Mouse (Mus musculus) hindbrain, embryonic 10.5 days (tissue): ENCODE data around the gene Gm42878. TPM values are rescaled to one million over a fixed set of nuclear protein-coding genes. Genes with fewer than 3 reads are reported as not detected.
"Not testable (repeated sequence)": the region's sequence is repeated elsewhere in the genome, so short reads cannot be mapped to it uniquely, and the experiment has no call there.

Experiments
- DNase-seq: peaks from one replicate; pipeline ENCODE4 v3.0.0-alpha.2; 2017; ENCODE audit warnings: low spot score
- H3K27ac ChIP-seq: fragments of 300-500 bp; sonication (generic); 2 replicates; pipeline ENCODE4 v1.5.1; 2016; ENCODE audit warnings: mild to moderate bottlenecking, moderate library complexity
- H3K27me3 ChIP-seq: fragments of 300-500 bp; sonication (generic); 2 replicates; pipeline ENCODE4 v1.6.1; 2016; ENCODE audit warnings: mild to moderate bottlenecking; ENCODE audit not compliant: poor library complexity, insufficient read depth, severe bottlenecking
- H3K36me3 ChIP-seq: fragments of 300-500 bp; sonication (generic); 2 replicates; pipeline ENCODE4 v1.6.1; 2016; ENCODE audit warnings: mild to moderate bottlenecking, moderate library complexity
- H3K4me1 ChIP-seq: fragments of 300-500 bp; sonication (generic); replicated peaks from 2 replicates; pipeline ENCODE4 v1.6.1; 2016; ENCODE audit warnings: mild to moderate bottlenecking
- H3K4me3 ChIP-seq: fragments of 300-500 bp; sonication (generic); 2 replicates; pipeline ENCODE4 v1.5.1; 2016; ENCODE audit warnings: mild to moderate bottlenecking, moderate library complexity
- H3K9me3 ChIP-seq: fragments of 300-500 bp; sonication (generic); 2 replicates; pipeline ENCODE4 v1.6.1; 2016; ENCODE audit warnings: mild to moderate bottlenecking, moderate library complexity
- WGBS: fragments of 180-500 bp; shearing (Covaris S2); methylation state at CpG from one replicate; pipeline ENCODE4 v1.1.7; 2016; 5-methylcytosine and 5-hydroxymethylcytosine counted together
- polyA plus RNA-seq: library from polyadenylated mRNA; unstranded; fragments of >200 nt; fragmentation: Nextera tagmentation; extraction: Ambion mirVana; gene quantifications from 2 replicates; pipeline ENCODE4 v1.2.1, GENCODE M21; 2016

The Gm42878 gene
- polyA plus RNA-seq, 1 experiment from 2014 or later, result not detected

DNA sequence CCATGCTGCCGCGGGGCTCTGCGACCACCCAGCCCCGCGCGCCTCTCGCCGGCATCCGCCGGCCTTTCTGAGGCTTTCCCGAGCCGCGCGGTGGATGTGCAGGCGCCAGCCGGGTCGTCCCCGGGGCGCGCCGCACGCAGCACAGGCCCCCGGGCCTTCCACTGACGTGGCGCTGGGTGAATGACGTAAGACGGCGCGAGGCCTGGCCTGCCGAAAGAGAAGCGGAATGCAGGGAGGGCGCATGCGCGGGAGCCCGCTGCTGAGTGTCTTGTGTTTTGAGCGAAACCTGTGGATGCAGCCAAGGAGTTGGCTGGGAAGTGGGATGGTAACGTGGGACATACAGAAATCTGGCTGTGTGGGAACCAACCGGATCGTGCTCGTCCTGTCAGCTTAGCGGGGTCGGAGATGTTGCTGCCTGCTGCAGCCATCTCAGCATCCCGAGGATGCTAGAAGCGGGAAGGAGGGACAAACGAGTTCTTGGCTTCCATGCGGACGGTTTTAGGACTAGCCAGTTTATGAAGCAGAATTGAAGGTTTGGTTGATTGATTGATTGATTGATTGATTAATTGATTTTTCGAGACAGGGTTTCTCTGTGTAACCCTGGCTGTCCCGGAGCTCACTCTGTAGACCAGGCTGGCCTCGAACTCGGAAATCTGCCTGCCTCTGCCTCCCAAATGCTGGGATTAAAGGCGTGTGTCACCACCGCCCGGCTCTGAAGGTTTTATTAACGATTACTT is 679 bp upstream of the Gm42878 start, which contains the start of gene Mapkapk5:
Gene Mapkapk5 (minus strand): TSS at position 113 of the 737 bp plus-strand sequence.
- Histone ChIP-seq H3K27ac (peak within 1 kb of the TSS; percentile 99), H3K27me3 (no peaks in the 10 kb centered on the region), H3K9me3 (no peaks in the 10 kb centered on the region), H3K4me3 (peak within 1 kb of the TSS; percentile 100), H3K4me1 (peaks cover 29% of the 10 kb centered on the region), H3K36me3 (no peaks in the 10 kb centered on the region)
- DNase-seq, result peak; percentile 98
- 2% methylated on average over 55 of the region's 55 CpGs for WGBS

DNA sequence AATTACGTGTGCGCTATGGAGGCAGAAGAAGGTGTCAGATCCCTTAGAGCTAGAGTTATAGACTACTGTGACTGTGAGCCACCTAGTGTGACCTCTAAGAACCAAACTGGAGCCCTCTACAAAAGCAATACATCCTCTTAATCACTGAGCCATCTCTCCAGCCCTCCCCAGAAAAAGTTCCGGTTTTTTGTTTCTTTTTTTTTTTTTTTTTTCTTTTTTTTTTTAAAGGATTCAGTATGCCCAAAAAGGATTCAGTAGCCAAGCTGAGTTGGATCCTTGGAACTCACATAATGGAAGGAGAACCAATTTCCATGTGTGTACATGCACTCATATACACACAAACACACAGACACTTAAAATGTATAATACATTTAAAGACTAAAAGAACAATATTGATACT is 1.9 kb downstream of the Gm42878 start:
- no peaks in the 10 kb centered on the region for H3K27me3 ChIP-seq
- peaks cover 29% of the 10 kb centered on the region for H3K4me1 ChIP-seq
- 88% methylated on average over 3 of the region's 3 CpGs for WGBS
- H3K4me3 ChIP-seq, result no peak overlapping the region
- H3K9me3 ChIP-seq, result no peaks in the 10 kb centered on the region
- H3K27ac ChIP-seq, result no peak overlapping the region
- H3K36me3 ChIP-seq, result peaks cover 21% of the 10 kb centered on the region
- DNase-seq, result no peak

DNA sequence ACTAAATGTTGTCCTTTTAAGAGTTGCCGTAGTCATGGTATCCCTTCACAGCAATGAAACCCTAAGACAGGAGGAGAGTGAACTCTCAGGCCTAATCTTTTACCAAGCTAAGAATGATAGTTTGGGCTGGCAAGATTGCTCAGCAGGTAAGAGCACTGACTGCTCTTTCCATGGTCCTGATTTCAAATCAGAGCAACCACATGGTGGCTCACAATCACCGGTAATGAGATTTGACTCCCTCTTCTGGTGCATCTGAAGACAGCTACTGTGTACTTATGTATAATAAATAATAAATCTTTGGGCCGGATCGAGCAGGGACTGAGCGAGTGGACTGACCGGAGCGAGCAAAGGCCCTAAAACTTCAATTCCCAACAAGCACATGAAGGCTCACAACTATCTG is 4.0 kb downstream of the Gm42878 start:
- no peak for DNase-seq
- Histone ChIP-seq H3K4me1 (peaks cover 34% of the 10 kb centered on the region), H3K9me3 (no peaks in the 10 kb centered on the region), H3K27me3 (no peaks in the 10 kb centered on the region), H3K27ac (no peak overlapping the region), H3K36me3 (peaks cover 42% of the 10 kb centered on the region), H3K4me3 (no peak overlapping the region)
- 93% methylated on average over 7 of the region's 7 CpGs for WGBS

DNA sequence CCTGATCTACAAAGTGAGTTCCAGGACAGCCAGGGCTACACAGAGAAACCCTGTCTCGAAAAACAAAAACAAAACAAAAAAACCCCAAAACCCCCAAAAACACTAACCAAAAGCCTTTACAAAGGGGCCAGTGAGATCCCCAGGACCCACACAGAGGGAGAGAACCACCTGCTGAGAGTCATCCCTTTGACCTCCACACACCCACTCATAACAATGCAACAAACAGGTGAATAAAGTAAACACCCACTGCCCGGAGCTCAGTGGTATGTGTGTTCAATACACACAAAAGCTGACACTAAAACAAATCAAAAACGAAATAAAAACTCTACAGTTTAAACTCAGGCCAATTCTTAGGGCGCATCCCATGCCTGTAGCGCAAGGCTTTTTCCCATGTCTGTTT is 5.2 kb downstream of the Gm42878 start:
- WGBS, result 94% methylated on average over 5 of the region's 5 CpGs
- Histone ChIP-seq H3K36me3 (peaks cover 54% of the 10 kb centered on the region), H3K4me3 (no peak overlapping the region), H3K9me3 (no peaks in the 10 kb centered on the region), H3K4me1 (peaks cover 33% of the 10 kb centered on the region), H3K27me3 (no peaks in the 10 kb centered on the region), H3K27ac (no peak overlapping the region)
- DNase-seq, result no peak

DNA sequence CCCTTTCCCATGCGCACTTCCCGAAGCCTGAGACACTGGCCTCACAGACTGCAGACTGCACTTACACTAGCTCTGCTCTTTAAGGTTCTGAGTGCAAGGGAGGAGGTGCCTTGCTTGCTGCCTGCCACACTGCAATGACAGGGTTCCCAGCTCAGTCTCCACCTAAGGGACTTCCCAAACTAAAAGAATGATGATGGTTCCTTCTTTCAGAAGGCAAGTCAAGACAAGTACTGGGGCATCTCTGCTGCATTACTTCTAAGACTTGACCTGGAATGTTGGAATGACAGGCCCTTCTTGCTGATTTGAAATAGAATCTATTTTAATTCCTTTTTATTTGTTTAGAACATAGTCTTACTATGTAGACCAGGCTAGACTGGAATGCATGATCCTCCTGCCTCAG is 7.7 kb downstream of the Gm42878 start:
- Histone ChIP-seq H3K27ac (no peak overlapping the region), H3K4me3 (no peak overlapping the region), H3K9me3 (no peaks in the 10 kb centered on the region), H3K27me3 (no peaks in the 10 kb centered on the region), H3K36me3 (peaks cover 77% of the 10 kb centered on the region), H3K4me1 (peaks cover 14% of the 10 kb centered on the region)
- 85% methylated on average over 2 of the region's 2 CpGs for WGBS
- no peak for DNase-seq

DNA sequence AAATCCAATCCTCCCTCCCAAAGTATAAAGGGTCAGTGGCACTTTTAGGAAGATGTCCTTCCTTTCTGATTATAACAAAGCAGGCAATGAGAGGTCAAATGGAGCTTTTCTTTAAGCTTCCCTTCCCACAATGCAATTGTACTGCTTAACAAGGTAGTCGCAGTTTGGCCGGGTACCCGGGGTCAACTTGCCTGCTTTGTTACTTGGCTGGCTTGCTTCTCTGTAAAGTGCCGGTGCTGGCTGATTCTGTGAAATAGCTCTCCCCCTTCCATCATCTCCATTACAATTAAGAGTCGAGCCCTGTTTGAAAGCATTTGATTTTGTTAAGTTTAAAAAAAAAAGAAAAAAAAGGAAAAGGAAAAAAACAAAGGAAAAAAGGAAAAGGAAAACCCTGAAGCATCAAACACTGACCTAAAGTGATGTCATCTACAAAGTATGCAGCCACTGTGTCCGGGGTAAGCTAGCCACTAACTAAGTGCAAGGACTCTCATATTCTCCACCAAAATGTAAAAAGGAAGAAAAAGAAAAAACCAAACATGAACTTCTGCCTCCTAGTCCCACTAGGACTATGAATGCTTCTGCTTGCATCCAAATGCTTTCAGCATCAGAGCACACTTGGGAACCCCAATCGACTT is 8.2 kb downstream of the Gm42878 start:
- Histone ChIP-seq H3K4me3 (no peak overlapping the region), H3K27me3 (no peaks in the 10 kb centered on the region), H3K9me3 (no peaks in the 10 kb centered on the region), H3K27ac (no peak overlapping the region), H3K4me1 (peaks cover 11% of the 10 kb centered on the region), H3K36me3 (peaks cover 82% of the 10 kb centered on the region)
- WGBS, result 65% methylated on average over 7 of the region's 7 CpGs
- DNase-seq, result no peak

DNA sequence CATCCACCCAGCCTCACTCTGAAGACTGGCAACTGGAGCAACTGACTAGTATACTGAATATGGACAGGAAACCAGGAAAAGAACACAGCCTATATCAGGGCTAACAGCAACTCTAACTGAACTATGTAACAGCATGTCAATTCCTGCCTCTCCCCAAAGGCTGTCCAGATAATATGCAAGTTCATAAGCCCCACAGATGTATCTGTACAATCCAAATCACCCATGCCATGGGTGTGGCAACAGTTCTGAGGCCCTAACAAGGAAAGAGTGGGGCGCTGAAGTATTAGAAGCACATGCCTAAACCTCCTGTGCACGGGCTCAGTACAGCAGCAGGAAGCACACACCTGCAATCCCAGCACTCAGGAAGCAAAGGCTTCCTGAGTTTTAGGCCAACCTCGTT is 10.2 kb downstream of the Gm42878 start:
- H3K4me1 ChIP-seq, result peaks cover 11% of the 10 kb centered on the region
- no peaks in the 10 kb centered on the region for H3K27me3 ChIP-seq
- DNase-seq, result no peak
- H3K9me3 ChIP-seq, result no peaks in the 10 kb centered on the region
- no peak overlapping the region for H3K27ac ChIP-seq
- H3K4me3 ChIP-seq, result no peak overlapping the region
- peaks cover 94% of the 10 kb centered on the region for H3K36me3 ChIP-seq
- 95% methylated on average over 3 of the region's 3 CpGs for WGBS

DNA sequence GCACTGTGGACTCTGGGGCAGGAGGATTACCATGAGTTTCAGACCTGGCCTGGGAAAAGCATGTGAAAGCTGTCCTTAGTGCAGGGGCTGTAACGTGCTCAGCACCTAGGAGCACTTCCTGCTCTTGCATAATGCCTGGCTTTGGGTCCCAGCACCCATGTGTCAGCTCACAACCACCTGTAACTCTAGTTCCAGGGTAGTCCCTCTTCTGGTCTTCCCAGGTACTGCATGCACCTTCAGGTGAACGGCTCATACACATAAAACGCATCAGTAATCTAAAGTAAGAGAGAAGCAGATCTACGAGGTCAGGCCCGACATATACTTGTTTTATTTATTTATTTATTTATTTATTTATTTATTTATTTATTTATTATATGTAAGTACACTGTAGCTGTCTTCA is 10.8 kb downstream of the Gm42878 start:
- Histone ChIP-seq H3K4me1 (peaks cover 11% of the 10 kb centered on the region), H3K27ac (no peak overlapping the region), H3K27me3 (no peaks in the 10 kb centered on the region), H3K9me3 (no peaks in the 10 kb centered on the region), H3K4me3 (no peak overlapping the region), H3K36me3 (peaks cover 97% of the 10 kb centered on the region)
- no peak for DNase-seq
- WGBS, result 93% methylated on average over 5 of the region's 5 CpGs

DNA sequence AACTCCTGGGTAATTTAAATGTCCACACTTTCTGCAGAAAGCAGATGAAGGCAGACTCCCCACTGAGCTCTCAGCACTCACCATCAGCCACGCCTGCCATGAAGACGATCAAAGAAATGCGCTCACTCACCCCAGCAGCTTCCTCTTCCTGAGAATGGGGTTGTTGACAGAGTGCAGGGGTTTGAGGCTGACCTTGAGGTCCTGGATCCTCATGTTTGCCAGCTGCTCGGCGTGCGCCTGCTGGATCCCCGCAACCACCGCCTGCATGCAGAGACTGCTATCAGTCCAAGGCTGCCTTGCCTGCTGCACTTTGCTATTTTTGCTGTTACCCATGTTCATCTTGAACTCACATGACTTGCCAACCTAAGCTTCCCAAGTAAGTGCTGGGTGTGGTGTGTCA is 18.3 kb downstream of the Gm42878 start:
- no peaks in the 10 kb centered on the region for H3K27me3 ChIP-seq
- WGBS, result 72% methylated on average over 8 of the region's 8 CpGs

DNA sequence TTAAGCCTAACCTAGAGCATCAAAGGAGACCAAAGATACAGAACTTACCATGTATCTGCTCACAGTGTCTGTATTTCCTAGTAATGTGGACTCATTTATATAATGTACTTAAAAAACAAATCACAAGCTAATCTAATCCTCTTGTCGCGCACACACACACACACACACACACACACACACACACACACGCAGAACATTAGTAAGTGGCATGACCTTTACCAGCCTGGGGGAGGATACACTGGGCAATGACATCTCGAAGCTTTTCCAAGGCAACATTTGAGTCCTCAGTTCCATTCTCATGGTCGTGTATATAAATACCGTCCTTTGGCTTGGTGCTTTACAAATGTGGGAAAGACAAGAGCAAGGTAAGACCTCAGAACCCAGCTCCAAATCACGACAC is 18.8 kb downstream of the Gm42878 start:
- Histone ChIP-seq H3K27me3 (no peaks in the 10 kb centered on the region), H3K4me1 (no peaks in the 10 kb centered on the region), H3K4me3 (no peak overlapping the region), H3K36me3 (peaks cover 92% of the 10 kb centered on the region), H3K9me3 (no peaks in the 10 kb centered on the region), H3K27ac (no peak overlapping the region)
- 85% methylated on average over 7 of the region's 7 CpGs for WGBS
- DNase-seq, result no peak

More for the DNA sequence above, 18.3 kb downstream of the Gm42878 start:
- Histone ChIP-seq H3K27ac (no peak overlapping the region), H3K4me1 (no peaks in the 10 kb centered on the region), H3K9me3 (no peaks in the 10 kb centered on the region), H3K4me3 (no peak overlapping the region), H3K36me3 (peaks cover 92% of the 10 kb centered on the region)
- peak; percentile 12 for DNase-seq

DNA sequence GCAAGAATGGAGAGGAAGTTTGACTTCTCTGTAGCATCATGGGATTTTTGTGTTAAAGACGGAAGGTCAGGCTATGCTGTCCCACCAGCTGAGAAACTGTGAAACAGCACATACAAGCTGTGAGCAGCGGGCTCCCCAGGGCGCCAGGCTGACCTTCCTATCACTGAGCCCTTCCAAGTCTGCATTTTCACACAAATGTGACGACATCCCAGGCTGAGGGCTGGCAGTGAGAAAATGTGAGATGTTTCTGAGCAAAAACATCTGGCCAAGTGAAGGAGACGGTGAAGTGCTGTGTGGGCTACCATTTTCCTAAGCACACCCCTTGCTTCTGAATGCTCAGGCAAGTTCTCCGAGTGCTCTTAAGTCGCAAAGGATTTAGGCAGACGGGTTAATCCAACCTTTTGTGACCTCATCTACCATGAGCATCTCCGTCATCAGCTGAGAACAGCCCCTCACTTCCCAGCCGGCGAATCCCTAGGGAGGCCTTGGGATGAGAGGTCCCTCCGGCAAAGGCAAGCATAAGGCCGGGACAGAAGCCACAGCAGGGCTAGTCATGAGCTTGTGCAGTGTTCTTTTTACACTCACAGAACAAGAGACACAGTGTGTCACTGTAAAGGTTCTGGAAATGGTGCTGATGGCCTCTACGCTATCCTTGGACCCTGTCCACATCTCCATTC is 19.4 kb downstream of the Gm42878 start:
- H3K36me3 ChIP-seq, result peaks cover 92% of the 10 kb centered on the region
- H3K27ac ChIP-seq, result no peak overlapping the region
- H3K27me3 ChIP-seq, result no peaks in the 10 kb centered on the region
- DNase-seq, result no peak
- H3K9me3 ChIP-seq, result no peaks in the 10 kb centered on the region
- 87% methylated on average over 14 of the region's 14 CpGs for WGBS
- no peak overlapping the region for H3K4me3 ChIP-seq
- no peaks in the 10 kb centered on the region for H3K4me1 ChIP-seq

DNA sequence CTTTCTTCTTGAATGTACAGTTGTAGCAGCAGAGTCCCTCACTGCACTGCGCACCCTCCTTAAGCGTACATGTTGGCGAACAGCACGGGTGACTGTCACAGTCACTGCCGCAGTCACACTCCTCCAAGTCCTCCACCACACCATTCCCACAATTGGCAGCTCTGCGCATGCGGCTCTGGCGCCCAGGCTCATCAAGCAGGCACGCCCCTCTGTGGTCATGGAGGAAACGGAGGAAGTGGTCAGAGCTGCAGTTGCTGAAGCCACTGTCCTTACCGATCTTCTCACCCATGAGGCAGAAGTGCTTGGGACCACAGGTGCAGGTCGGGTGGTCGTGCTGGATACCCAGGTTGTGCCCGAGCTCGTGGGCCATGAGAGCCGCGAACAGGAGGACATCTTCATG is 25.5 kb downstream of the Gm42878 start:
- not testable (repeated sequence) for DNase-seq, H3K27ac ChIP-seq, H3K9me3 ChIP-seq, H3K4me1 ChIP-seq, H3K4me3 ChIP-seq, H3K27me3 ChIP-seq
- H3K36me3 ChIP-seq, result peaks cover 66% of the 10 kb centered on the region
- WGBS, result 91% methylated on average over 11 of the region's 17 CpGs

DNA sequence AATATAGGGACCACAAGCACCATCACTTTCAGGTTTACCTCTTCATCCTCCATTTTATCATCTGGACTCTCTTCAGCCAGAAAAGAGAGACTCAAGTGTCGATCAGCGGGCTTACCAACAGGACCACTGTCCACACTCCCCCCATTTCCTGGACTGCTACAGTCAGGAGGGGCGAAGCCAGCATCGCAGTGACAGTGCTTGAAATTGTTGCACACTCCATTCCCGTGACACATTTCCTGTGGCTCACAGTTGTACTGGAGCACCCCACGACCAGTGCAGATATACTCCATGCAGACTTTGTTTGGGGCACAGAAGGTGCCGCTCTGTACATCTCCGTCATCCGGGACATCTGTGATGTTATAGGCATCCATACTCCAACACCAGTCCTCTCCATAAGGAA is 26.3 kb downstream of the Gm42878 start:
- no peak overlapping the region for H3K4me3 ChIP-seq
- no peak overlapping the region for H3K27ac ChIP-seq
- no peaks in the 10 kb centered on the region for H3K9me3 ChIP-seq
- peaks cover 58% of the 10 kb centered on the region for H3K36me3 ChIP-seq
- no peaks in the 10 kb centered on the region for H3K27me3 ChIP-seq
- no peak for DNase-seq
- H3K4me1 ChIP-seq, result no peaks in the 10 kb centered on the region
- WGBS, result 95% methylated on average over 9 of the region's 9 CpGs
